In the genomic region with DNA sequence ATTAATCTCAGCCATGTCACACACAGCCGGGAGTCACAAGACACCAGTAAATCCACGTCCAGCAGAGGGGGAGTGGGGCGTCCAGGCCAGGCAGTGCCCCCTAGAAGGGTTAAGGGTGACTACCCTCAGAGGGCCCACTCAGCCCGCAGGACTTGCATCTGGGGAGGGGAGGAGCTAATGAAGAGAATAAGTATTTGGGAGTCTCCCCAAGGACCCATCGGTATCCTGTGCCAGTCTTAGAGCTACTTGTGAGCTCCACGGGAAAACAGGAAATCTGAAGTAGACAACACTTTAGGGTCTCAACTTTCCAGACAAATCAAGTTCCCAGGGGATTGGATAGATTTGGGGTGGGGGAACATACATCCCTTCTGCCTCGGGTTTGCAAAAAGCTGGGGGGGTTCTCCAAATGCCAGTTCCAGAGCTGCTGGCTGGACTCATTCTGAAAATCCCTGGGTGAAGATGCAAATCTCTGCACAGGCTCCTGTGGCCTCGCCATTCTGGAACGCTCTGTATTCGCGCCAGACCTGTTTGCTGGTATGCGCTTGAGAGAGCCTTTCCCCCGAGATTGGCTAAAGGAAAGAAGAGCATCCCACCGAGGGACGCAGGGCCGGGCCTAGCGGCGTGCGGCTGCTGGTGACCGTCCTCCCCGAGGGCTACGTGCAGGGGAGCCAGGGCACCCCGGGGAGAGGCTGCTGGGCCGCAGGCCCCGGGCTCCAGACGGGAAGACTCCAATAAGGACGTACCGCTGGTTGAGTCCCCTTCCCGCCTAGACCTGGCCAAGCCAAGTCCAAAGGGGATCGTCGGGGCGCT, we compare ENCODE assay signal across 1 mouse cellular context.
TF ChIP-seq lines count a peak whose summit lies in the region.

No protein-coding gene starts in this region.

TF ChIP-seq in CH12.LX, 34 proteins besides CTCF, POLR2A, EP300 and RAD21:
- TF ChIP-seq E2F4 (IDR thresholded peaks at IDR 0.05; ENCODE audit: insufficient replicate concordance, low read depth, low read length) (no peak), MXI1 (IDR thresholded peaks at IDR 0.05; ENCODE audit: low read depth, low read length) (peak; percentile 17; the same call in 1 of the 2 replicates)
TF ChIP-seq in CH12.LX: peak in this region for 1.
